Mouse (Mus musculus) heart, embryonic 11.5 days (tissue): ENCODE data around the gene Zfand3. TPM values are rescaled to one million over a fixed set of nuclear protein-coding genes. Genes with fewer than 3 reads are reported as not detected.

Experiments
- ATAC-seq: fragments of 200-750 bp; cut with Nextera tagmentation; replicated peaks from 2 replicates; pipeline ENCODE4 v1.8.0; 2017; ENCODE audit warnings: moderate library complexity; ENCODE audit not compliant: insufficient number of reproducible peaks, low FRiP score, low TSS enrichment
- H3K27ac ChIP-seq: fragments of 300-500 bp; sonication (generic); 2 replicates; pipeline ENCODE4 v1.5.1; 2014; ENCODE audit warnings: mild to moderate bottlenecking, low read depth, low read length
- H3K27me3 ChIP-seq: fragments of 300-500 bp; sonication (generic); 2 replicates; pipeline ENCODE4 v1.6.1; 2014; ENCODE audit warnings: mild to moderate bottlenecking, low read length, mixed read lengths; ENCODE audit not compliant: control insufficient read depth, insufficient read depth
- H3K36me3 ChIP-seq: fragments of 300-500 bp; sonication (generic); 2 replicates; pipeline ENCODE4 v1.6.1; 2014; ENCODE audit warnings: mild to moderate bottlenecking, low read length, moderate library complexity, mixed read lengths; ENCODE audit not compliant: control insufficient read depth, insufficient read depth
- H3K4me1 ChIP-seq: fragments of 300-500 bp; sonication (generic); 2 replicates; pipeline ENCODE4 v1.6.1; 2014; ENCODE audit warnings: low read length; ENCODE audit not compliant: control insufficient read depth, insufficient read depth
- H3K4me2 ChIP-seq: fragments of 300-500 bp; sonication (generic); 2 replicates; pipeline ENCODE4 v1.6.1; 2014; ENCODE audit warnings: mild to moderate bottlenecking, moderate library complexity
- H3K4me3 ChIP-seq: fragments of 300-500 bp; sonication (generic); 2 replicates; pipeline ENCODE4 v1.5.1; 2014; ENCODE audit warnings: low read depth, low read length
- H3K9ac ChIP-seq: fragments of 300-500 bp; sonication (generic); 2 replicates; pipeline ENCODE4 v1.6.1; 2014; ENCODE audit warnings: mild to moderate bottlenecking, low read depth, low read length, moderate library complexity
- H3K9me3 ChIP-seq: fragments of 300-500 bp; sonication (generic); replicated peaks from 2 replicates; pipeline ENCODE4 v1.6.1; 2016; ENCODE audit warnings: low read length; ENCODE audit not compliant: control insufficient read depth
- WGBS: fragments of 180-500 bp; shearing (Covaris S2); extraction: QIAGEN DNeasy Blood & Tissue Kit; methylation state at CpG from one replicate; pipeline ENCODE4 v1.1.7; 2014; ENCODE audit not compliant: insufficient replicate concordance; 5-methylcytosine and 5-hydroxymethylcytosine counted together
- polyA plus RNA-seq: library from polyadenylated mRNA; unstranded; fragments of >200 nt; fragmentation: Nextera tagmentation; extraction: Ambion mirVana; gene quantifications from 2 replicates; pipeline ENCODE4 v1.2.1, GENCODE M21; 2014

The Zfand3 gene
- polyA plus RNA-seq, 1 experiment from 2014 or later: 51.4 TPM

DNA sequence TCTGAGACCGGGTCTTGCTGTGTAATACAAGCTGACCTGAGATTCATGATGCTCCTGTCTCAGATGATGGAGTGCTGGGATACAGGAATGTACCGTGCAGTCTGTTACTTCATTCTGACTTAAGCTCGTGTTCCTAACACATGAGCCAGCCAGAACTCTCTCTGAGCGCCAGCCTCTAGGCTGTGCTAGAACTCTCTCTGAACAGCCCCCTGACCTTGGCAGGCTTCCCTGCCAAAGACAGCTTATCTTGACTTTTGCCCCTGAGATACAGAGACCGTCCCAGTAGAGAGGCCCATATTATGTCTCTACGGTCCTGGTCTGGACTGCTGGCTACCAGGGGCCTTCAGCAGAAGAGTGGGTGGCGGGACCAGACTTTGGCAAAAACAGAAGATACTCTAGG, 239.0 kb downstream of the Zfand3 start:
- H3K4me3 ChIP-seq: no peak overlapping the region
- no peak for ATAC-seq
- no peaks in the 10 kb centered on the region for H3K27me3 ChIP-seq
- no peak overlapping the region for H3K9ac ChIP-seq
- peak overlapping the region; percentile 86 for H3K27ac ChIP-seq
- 42% methylated on average over 7 of the region's 7 CpGs for WGBS
- no peak overlapping the region for H3K4me2 ChIP-seq
- no peaks in the 10 kb centered on the region for H3K36me3 ChIP-seq
- H3K9me3 ChIP-seq: no peaks in the 10 kb centered on the region
- H3K4me1 ChIP-seq: peaks cover 49% of the 10 kb centered on the region

DNA sequence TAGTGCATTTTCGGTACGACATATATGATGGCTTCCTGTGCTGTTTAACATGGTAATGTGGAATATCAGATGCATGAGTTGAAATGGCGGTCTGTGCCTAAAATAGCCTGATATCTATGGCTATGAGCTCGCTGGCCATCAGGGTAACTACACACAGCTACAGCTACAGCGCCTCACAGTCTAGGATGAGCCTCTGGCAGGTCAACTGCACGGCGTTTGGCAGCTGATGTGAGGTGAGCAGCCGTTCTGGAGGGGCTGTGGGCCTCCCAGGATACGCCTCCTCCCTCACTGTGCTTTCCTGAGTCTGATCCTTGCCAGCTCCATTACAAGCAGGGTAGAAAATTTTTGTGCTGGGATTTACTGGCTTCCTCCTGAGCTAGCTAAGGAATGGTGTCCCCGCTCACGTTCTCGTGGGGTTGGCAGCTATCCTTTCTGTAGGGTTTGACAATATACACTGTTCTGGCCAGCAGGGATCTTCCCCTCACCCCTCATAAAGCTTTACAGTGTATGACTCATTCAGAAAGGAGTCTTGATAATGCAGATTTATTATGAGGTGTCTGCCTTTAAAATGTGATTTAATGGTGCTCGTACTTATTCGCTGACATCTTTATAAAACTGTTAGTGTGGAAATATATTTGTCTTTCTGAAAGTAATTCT, 240.2 kb downstream of the Zfand3 start:
- peak overlapping the region; percentile 14; the same call in 1 of the 2 replicates for H3K4me2 ChIP-seq
- 0 out of 2 replicates have a peak, but pooled peaks have one; percentile 41 for ATAC-seq
- peak overlapping the region; percentile 86 for H3K27ac ChIP-seq
- H3K9ac ChIP-seq: peak overlapping the region; percentile 49; the same call in 1 of the 2 replicates
- H3K9me3 ChIP-seq: no peaks in the 10 kb centered on the region
- H3K27me3 ChIP-seq: no peaks in the 10 kb centered on the region
- no peak overlapping the region for H3K4me3 ChIP-seq
- H3K36me3 ChIP-seq: no peaks in the 10 kb centered on the region
- H3K4me1 ChIP-seq: peaks cover 49% of the 10 kb centered on the region
- 48% methylated on average over 14 of the region's 14 CpGs for WGBS

DNA sequence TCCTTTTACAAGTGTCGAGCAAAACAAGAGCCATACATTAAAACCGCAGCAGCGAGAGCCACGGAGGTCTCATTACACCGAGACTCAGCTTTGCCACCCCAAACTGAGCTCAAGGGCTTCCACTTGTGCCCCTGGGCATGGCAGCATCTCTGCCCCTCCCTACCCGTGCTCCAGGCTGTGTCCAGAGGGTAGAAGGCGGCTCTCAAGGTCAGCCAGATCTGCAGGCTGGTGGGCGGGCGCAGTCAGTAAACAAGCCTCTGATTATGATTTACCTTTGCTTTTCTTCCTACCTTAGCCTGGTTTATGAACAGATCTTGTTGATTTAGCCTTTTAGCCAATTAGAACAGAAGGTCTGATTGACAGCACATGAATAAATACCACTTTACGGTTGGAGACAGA, 240.8 kb downstream of the Zfand3 start:
- ATAC-seq: no peak
- Histone ChIP-seq H3K9ac (no peak overlapping the region), H3K27me3 (no peaks in the 10 kb centered on the region), H3K9me3 (no peaks in the 10 kb centered on the region), H3K4me3 (no peak overlapping the region), H3K4me1 (peaks cover 46% of the 10 kb centered on the region), H3K36me3 (no peaks in the 10 kb centered on the region), H3K4me2 (no peak overlapping the region), H3K27ac (0 out of 2 replicates have a peak overlapping the region, but pooled peaks have one; percentile 86)
- 68% methylated on average over 10 of the region's 10 CpGs for WGBS

DNA sequence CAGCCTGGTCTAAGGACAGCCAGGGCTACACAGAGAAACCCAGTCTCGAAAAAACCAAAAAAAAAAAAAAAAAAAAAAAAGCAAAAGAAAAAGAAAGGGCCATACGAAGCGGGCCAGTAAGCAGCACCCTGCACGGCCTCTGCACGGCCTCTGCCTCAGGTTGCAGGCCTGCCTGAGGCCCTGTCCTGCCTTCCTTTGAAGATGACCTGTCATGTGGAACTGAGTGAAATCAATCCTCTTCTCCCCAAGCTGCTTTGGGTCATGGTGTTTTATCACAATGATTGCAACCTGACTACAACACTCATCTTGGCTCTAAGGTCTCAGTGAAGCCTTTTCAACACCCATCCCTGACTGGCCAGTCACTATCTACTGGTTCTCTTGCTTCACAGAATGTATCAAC, 248.5 kb downstream of the Zfand3 start:
- 79% methylated on average over 5 of the region's 5 CpGs for WGBS
- Histone ChIP-seq H3K9ac (no peak overlapping the region), H3K4me1 (peaks cover 31% of the 10 kb centered on the region), H3K4me3 (no peak overlapping the region), H3K9me3 (no peaks in the 10 kb centered on the region), H3K4me2 (no peak overlapping the region), H3K36me3 (no peaks in the 10 kb centered on the region), H3K27me3 (no peaks in the 10 kb centered on the region), H3K27ac (no peak overlapping the region)
- ATAC-seq: no peak

DNA sequence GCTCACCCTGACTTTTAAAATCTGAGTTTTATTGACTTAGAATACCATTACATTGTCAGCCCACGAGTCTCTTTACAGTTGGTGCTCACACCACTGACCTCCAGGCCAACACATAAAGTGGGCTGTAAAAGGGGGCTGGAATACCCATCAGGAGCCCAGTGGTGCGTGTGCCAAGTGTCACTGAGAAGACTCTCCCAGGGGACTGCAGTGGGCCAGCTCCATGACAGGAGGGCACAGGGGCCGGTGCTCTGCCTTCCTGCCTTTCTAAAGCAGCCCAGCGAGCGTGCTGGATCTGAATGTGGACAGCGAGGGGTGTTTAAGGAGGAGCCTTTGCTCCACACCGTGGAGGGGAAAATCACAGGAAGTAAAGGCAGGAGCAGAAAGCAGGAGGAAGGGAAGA, 249.4 kb downstream of the Zfand3 start:
- no peaks in the 10 kb centered on the region for H3K9me3 ChIP-seq
- H3K9ac ChIP-seq: no peak overlapping the region
- no peaks in the 10 kb centered on the region for H3K36me3 ChIP-seq
- H3K4me2 ChIP-seq: no peak overlapping the region
- no peak for ATAC-seq
- WGBS: 58% methylated on average over 7 of the region's 7 CpGs
- no peak overlapping the region for H3K27ac ChIP-seq
- no peak overlapping the region for H3K4me3 ChIP-seq
- H3K4me1 ChIP-seq: peaks cover 34% of the 10 kb centered on the region
- H3K27me3 ChIP-seq: no peaks in the 10 kb centered on the region

DNA sequence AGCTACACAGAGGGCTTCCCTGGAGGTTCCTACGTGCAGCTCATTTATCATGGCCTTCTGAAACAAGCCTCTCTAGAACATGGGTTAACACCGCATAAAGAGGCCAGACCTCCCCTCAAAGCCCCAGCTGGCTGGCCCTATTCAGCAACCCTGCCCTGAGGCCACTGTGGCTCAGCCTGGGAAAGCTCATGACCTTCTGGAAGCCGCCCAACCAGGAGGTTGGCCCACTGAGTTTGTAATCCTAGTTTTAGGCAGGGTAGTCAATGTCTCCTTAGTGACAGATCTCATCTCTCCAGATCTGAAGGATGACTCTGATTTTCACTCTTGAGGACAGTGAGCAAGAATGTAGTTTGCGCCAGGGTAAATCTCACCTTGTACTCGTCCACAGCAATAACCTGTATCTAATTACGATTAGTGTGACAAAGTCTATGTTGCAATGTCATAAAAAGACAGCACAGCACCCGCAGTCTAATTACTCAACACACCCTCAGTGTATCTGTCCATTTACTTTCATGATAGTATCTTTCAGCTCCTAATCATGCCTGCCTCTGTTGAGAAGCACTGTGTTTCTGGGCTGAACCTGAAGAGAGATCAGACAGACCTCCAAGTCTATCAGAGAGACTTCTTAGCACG, 251.5 kb downstream of the Zfand3 start:
- H3K27ac ChIP-seq: 0 out of 2 replicates have a peak overlapping the region, but pooled peaks have one; percentile 25
- peaks cover 32% of the 10 kb centered on the region for H3K4me1 ChIP-seq
- H3K4me2 ChIP-seq: no peak overlapping the region
- H3K9me3 ChIP-seq: no peaks in the 10 kb centered on the region
- H3K4me3 ChIP-seq: no peak overlapping the region
- WGBS: 61% methylated on average over 8 of the region's 8 CpGs
- H3K36me3 ChIP-seq: no peaks in the 10 kb centered on the region
- H3K9ac ChIP-seq: 0 out of 2 replicates have a peak overlapping the region, but pooled peaks have one; percentile 11
- no peaks in the 10 kb centered on the region for H3K27me3 ChIP-seq
- ATAC-seq: no peak

DNA sequence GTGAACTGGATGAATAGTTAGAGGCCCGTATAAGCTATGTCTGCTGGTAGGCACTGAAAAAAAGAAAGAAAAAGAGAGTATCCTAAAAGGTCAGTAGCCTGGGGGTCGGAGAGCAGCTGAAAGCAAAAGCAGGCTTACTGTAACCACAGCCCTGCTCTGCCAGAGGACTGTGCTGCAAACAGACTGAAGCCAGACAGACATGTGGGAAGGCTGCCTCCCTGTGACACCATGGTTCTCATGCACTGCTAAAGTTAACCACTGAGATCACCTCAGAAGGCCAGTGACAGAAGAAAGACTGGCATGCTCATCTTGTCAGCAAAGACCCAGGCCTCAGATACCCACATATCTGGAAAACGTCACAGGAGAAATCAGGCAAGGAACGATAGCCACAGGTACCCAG, 253.9 kb downstream of the Zfand3 start:
- H3K4me3 ChIP-seq: no peak overlapping the region
- no peak overlapping the region for H3K27ac ChIP-seq
- H3K9ac ChIP-seq: no peak overlapping the region
- no peaks in the 10 kb centered on the region for H3K27me3 ChIP-seq
- H3K36me3 ChIP-seq: no peaks in the 10 kb centered on the region
- H3K9me3 ChIP-seq: no peaks in the 10 kb centered on the region
- H3K4me2 ChIP-seq: no peak overlapping the region
- ATAC-seq: no peak
- peaks cover 32% of the 10 kb centered on the region for H3K4me1 ChIP-seq
- WGBS: 49% methylated on average over 4 of the region's 4 CpGs

DNA sequence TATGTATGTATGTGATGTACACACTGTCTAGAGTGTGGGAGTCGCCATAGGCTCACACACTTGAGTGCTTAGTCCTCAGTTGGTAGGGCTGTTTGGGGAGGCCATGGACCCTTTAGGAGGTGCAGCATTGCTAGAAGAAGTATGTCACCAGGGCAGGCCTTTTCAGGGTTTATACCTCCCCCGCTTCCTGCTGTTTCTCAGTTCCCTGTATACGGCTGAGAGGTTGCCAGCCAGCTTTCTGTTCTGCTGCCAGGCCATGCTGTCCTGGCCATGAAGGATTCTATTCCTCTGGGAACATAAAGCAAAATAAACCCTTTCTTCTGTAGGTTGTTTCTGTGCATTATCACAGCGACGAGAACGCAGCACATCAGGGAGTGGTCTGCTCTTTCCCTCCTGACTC, 255.4 kb downstream of the Zfand3 start:
- WGBS: 61% methylated on average over 6 of the region's 6 CpGs
- Histone ChIP-seq H3K27ac (no peak overlapping the region), H3K9ac (no peak overlapping the region), H3K36me3 (no peaks in the 10 kb centered on the region), H3K4me1 (peaks cover 24% of the 10 kb centered on the region), H3K27me3 (no peaks in the 10 kb centered on the region), H3K9me3 (no peaks in the 10 kb centered on the region), H3K4me2 (no peak overlapping the region), H3K4me3 (no peak overlapping the region)
- no peak for ATAC-seq
